In the genomic region with DNA sequence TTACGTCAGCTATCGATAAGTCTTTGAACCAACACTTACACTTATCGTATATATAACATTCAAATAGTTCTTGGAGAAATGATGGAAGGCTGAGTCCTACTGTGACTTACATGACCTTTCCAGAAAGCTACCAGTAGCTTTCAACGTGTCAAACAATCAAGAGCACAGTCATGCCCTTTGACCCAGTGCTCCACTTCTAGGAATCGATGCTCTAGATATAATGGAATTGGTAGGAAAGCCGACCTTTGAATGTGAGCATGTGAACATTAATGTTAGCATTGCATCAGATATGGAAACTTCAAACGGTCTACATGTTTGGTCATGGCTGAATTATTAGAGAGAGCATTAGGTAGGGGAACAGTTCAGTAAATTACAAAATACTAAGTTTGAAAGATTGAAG, we compare ENCODE assay signal across 24 mouse cellular contexts. TPM values are rescaled to one million over a fixed set of nuclear protein-coding genes. Genes with fewer than 3 reads are reported as not detected.
A peak's percentile ranks its signal among the peaks of the same experiment; 100 is the strongest.
DNase-seq lines count a peak whose midpoint lies in the region; ATAC-seq and TF ChIP-seq lines count a peak whose summit lies in the region.
"Had no signal": no experiment of that assay in that cellular context is flagged by ENCODE, and none has a peak within 500 bp of the region (broad histone marks: within the 10 kb centered on the region; RNA-seq: fewer than 3 reads in every experiment).

No protein-coding gene starts in this region.

- H3K9ac ChIP-seq in heart, adult 2 months (ENCODE audit: low read depth, low read length) = no peak overlapping the region
- H3K9ac ChIP-seq in liver, adult 2 months (ENCODE audit: low read depth, low read length) = no peak overlapping the region
- no peak overlapping the region for H3K9ac ChIP-seq in liver, embryonic 11.5 days (ENCODE audit: low read depth, low read length)
- H3K9ac ChIP-seq: embryonic facial prominence, embryonic 13.5 days; forebrain, embryonic 12.5 days; hindbrain, embryonic 14.5 days had no signal

- H3K4me3 ChIP-seq in heart, adult 2 months = no peak overlapping the region
- no peak overlapping the region for H3K4me3 ChIP-seq in liver, adult 2 months (ENCODE audit: insufficient read depth, low read depth, low read length)
- no peak overlapping the region for H3K4me3 ChIP-seq in liver, embryonic 11.5 days (ENCODE audit: low read depth, low read length)
- H3K4me3 ChIP-seq in testis, adult 2 months (ENCODE audit: control insufficient read depth, low read depth, low read length) = peak overlapping the region; percentile 27; the same call in 1 of the 2 replicates
- H3K4me3 ChIP-seq: embryonic facial prominence, embryonic 13.5 days; forebrain, embryonic 12.5 days; heart, embryonic 10.5 days; hindbrain, embryonic 10.5 days had no signal

- no peaks in the 10 kb centered on the region; the same call in 1 of the 2 replicates for H3K36me3 ChIP-seq in heart, adult 2 months (ENCODE audit: control insufficient read depth, insufficient read depth, low read length)
- no peaks in the 10 kb centered on the region for H3K36me3 ChIP-seq in liver, adult 2 months (ENCODE audit: control insufficient read depth, insufficient read depth, low read length)
- no peaks in the 10 kb centered on the region for H3K36me3 ChIP-seq in liver, embryonic 11.5 days (ENCODE audit: control insufficient read depth, insufficient read depth, low read length)
- no peaks in the 10 kb centered on the region for H3K36me3 ChIP-seq in testis, adult 2 months (ENCODE audit: control insufficient read depth, insufficient read depth, low read length)
- H3K36me3 ChIP-seq: embryonic facial prominence, embryonic 13.5 days; forebrain, embryonic 12.5 days; heart, embryonic 10.5 days; hindbrain, embryonic 10.5 days had no signal

- DNase-seq in heart, adult 11 months = peak; percentile 23
- DNase-seq in heart, adult 2 months = no peak
- DNase-seq in liver, adult 2 months (ENCODE audit: extremely low read depth, low read depth, low spot score) = peak; percentile 95
- no peak for DNase-seq in liver, embryonic 11.5 days (ENCODE audit: low spot score)
- no peak for DNase-seq in testis, postnatal 10 days (ENCODE audit: low spot score)
- no peak for DNase-seq in cerebellum, adult 8-10 months
- DNase-seq: adrenal gland, postnatal 14 days; cerebellum, adult 11-12 months; cerebellum, adult 9-11 months; cerebellum, postnatal 36 days; gastrocnemius, postnatal 25 days had no signal

- WGBS in heart, adult 2 months = 75% methylated on average over 7 of the region's 7 CpGs
- WGBS in liver, adult 2 months = 44% methylated on average over 7 of the region's 7 CpGs
- WGBS in liver, embryonic 11.5 days = 76% methylated on average over 7 of the region's 7 CpGs

- H3K79me2 ChIP-seq in heart, adult 2 months (replicated peaks; ENCODE audit: control insufficient read depth, insufficient read depth, low read length) = no peaks in the 10 kb centered on the region
- H3K79me2 ChIP-seq in liver, adult 2 months (ENCODE audit: control insufficient read depth, insufficient read depth, low read length) = no peaks in the 10 kb centered on the region

- no peak overlapping the region for H3K4me2 ChIP-seq in liver, embryonic 11.5 days
- H3K4me2 ChIP-seq: embryonic facial prominence, embryonic 13.5 days; forebrain, embryonic 12.5 days; hindbrain, embryonic 14.5 days had no signal

- TF ChIP-seq POLR2A in heart, adult 2 months (IDR thresholded peaks at IDR 0.05; ENCODE audit: insufficient read depth, low read depth, low read length) = no peak
- TF ChIP-seq POLR2A in liver, adult 2 months (IDR thresholded peaks at IDR 0.05; ENCODE audit: extremely low read depth, insufficient read depth, low read length) = no peak
- TF ChIP-seq POLR2A in testis, adult 2 months (IDR thresholded peaks at IDR 0.05; ENCODE audit: control insufficient read depth, low read depth, low read length) = no peak

- intact Hi-C loops in heart, adult 2 months (cut with DNase I) = no loop called here

- no peaks in the 10 kb centered on the region for H3K27me3 ChIP-seq in heart, adult 2 months (ENCODE audit: control insufficient read depth, insufficient read depth, low read length)
- no peaks in the 10 kb centered on the region for H3K27me3 ChIP-seq in liver, adult 2 months (ENCODE audit: control insufficient read depth, insufficient read depth, low read length)
- H3K27me3 ChIP-seq in liver, embryonic 11.5 days (replicated peaks; ENCODE audit: control insufficient read depth, insufficient read depth, low read length) = no peaks in the 10 kb centered on the region
- H3K27me3 ChIP-seq in testis, adult 2 months (ENCODE audit: control insufficient read depth, insufficient read depth, low read length) = no peaks in the 10 kb centered on the region
- H3K27me3 ChIP-seq: embryonic facial prominence, embryonic 13.5 days; forebrain, embryonic 12.5 days had no signal

- no peak for ATAC-seq in liver, embryonic 11.5 days (replicated peaks; ENCODE audit: low FRiP score)
- ATAC-seq: forebrain, embryonic 16.5 days had no signal

- no peaks in the 10 kb centered on the region for H3K9me3 ChIP-seq in liver, embryonic 11.5 days (ENCODE audit: control insufficient read depth, low read length)
- H3K9me3 ChIP-seq: embryonic facial prominence, embryonic 13.5 days; forebrain, embryonic 12.5 days; heart, embryonic 10.5 days; hindbrain, embryonic 10.5 days had no signal

- TF ChIP-seq EP300 in heart, adult 2 months (IDR thresholded peaks at IDR 0.05; ENCODE audit: insufficient read depth, low read depth, low read length) = no peak

- H3K27ac ChIP-seq in heart, adult 2 months = no peak overlapping the region
- 0 out of 2 replicates have a peak overlapping the region, but pooled peaks have one; percentile 23 for H3K27ac ChIP-seq in liver, adult 2 months (replicated peaks; ENCODE audit: insufficient read depth, low read depth, low read length)
- no peak overlapping the region for H3K27ac ChIP-seq in liver, embryonic 11.5 days (ENCODE audit: low read depth, low read length)
- no peak overlapping the region for H3K27ac ChIP-seq in testis, adult 2 months (ENCODE audit: control insufficient read depth, insufficient read depth, low read depth, low read length)
- H3K27ac ChIP-seq: embryonic facial prominence, embryonic 13.5 days; forebrain, embryonic 12.5 days; heart, embryonic 10.5 days; hindbrain, embryonic 10.5 days; hindbrain, embryonic 14.5 days had no signal

- peaks cover 4% of the 10 kb centered on the region for H3K4me1 ChIP-seq in heart, adult 2 months (ENCODE audit: control insufficient read depth, insufficient read depth, low read length)
- peaks cover 12% of the 10 kb centered on the region; the same call in 1 of the 2 replicates for H3K4me1 ChIP-seq in liver, adult 2 months (ENCODE audit: control insufficient read depth, insufficient read depth, low read length)
- H3K4me1 ChIP-seq in liver, embryonic 11.5 days (replicated peaks; ENCODE audit: control insufficient read depth, insufficient read depth, low read length) = no peaks in the 10 kb centered on the region
- H3K4me1 ChIP-seq in testis, adult 2 months (ENCODE audit: control insufficient read depth, insufficient read depth, low read length) = 0 out of 2 replicates have a peak, but pooled peaks cover 2% of the 10 kb centered on the region

- TF ChIP-seq CTCF in heart, adult 2 months (IDR thresholded peaks at IDR 0.05) = no peak
- no peak for TF ChIP-seq CTCF in liver, adult 2 months (IDR thresholded peaks at IDR 0.05; ENCODE audit: low read depth, low read length)
- no peak for TF ChIP-seq CTCF in testis, adult 2 months (IDR thresholded peaks at IDR 0.05; ENCODE audit: control insufficient read depth, insufficient read depth, insufficient replicate concordance, low read depth, low read length)

RNA-seq across cellular contexts. Expression of a gene that starts 7.7 kb away (rescaled TPM):
- 10 to 100 TPM; 15.4 to 21.7 TPM for total RNA-seq in heart, adult 2 months (2021)
- 16.5 and 17.8 TPM in 2 replicates for polyA plus RNA-seq in heart, adult 2 months (2012; rRNA removed)
- 20.6 and 21.2 TPM in 2 replicates for total RNA-seq in liver, adult 2 months (2014; rRNA removed)
- 4.5 and 5.9 TPM in 2 replicates for polyA plus RNA-seq in liver, adult 2 months (2012; rRNA removed)
- polyA plus RNA-seq in liver, embryonic 11.5 days (2014; fragmentation: Nextera tagmentation; extraction: Ambion mirVana) = 0.38 and 0.42 TPM in 2 replicates
- 2.2 and 2.4 TPM in 2 replicates for polyA plus RNA-seq in testis, adult 2 months (2012; rRNA removed)
- total RNA-seq: MEL had no signal

RNA-seq across cellular contexts. Expression of a gene that starts 8.1 kb away (rescaled TPM):
- not detected for total RNA-seq in heart, adult 2 months (2021)
- polyA plus RNA-seq in heart, adult 2 months (2012; rRNA removed) = not detected in 2 replicates
- not detected in 2 replicates for total RNA-seq in liver, adult 2 months (2014; rRNA removed)
- not detected in 2 replicates for polyA plus RNA-seq in liver, adult 2 months (2012; rRNA removed)
- polyA plus RNA-seq in liver, embryonic 11.5 days (2014; fragmentation: Nextera tagmentation; extraction: Ambion mirVana) = not detected in 2 replicates
- polyA plus RNA-seq in testis, adult 2 months (2012; rRNA removed) = not detected in 2 replicates
- total RNA-seq: adrenal gland, postnatal 14 days; gastrocnemius, postnatal 25 days; granulocyte monocyte progenitor cell, adult 5-6 weeks; heart, postnatal 25 days; MEL had no signal
- polyA plus RNA-seq: C2C12; embryonic facial prominence, embryonic 13.5 days; forebrain, embryonic 12.5 days; forebrain, embryonic 16.5 days; frontal cortex, adult 2 months; heart, embryonic 10.5 days; heart, embryonic 14.5 days; hindbrain, embryonic 10.5 days; hindbrain, embryonic 14.5 days had no signal

Comparison
In these comparisons a context has a peak if more than half of its experiments do, and no peak if none do; other contexts are left out.
1. DNase-seq: peak in heart, adult 11 months (single experiment) and liver, adult 2 months (single experiment); none in heart, adult 2 months (0 of 2), liver, embryonic 11.5 days (single experiment), testis, postnatal 10 days (single experiment) and cerebellum, adult 8-10 months (single experiment).